In genomic region chr11:112779762-112780161, GRCm38 (mm10) we compare ENCODE assay signal across 8 mouse cellular contexts. TPM values are rescaled to one million over a fixed set of nuclear protein-coding genes. Genes with fewer than 3 reads are reported as not detected.
DNase-seq lines count a peak whose midpoint lies in the region; ATAC-seq and TF ChIP-seq lines count a peak whose summit lies in the region.
"Had no signal": no experiment of that assay in that cellular context is flagged by ENCODE, and none has a peak within 500 bp of the region (broad histone marks: within the 10 kb centered on the region; RNA-seq: fewer than 3 reads in every experiment).

No protein-coding gene starts in this region.

- H3K9me3 ChIP-seq in midbrain, embryonic 14.5 days (ENCODE audit: control insufficient read depth, low read length): no peaks in the 10 kb centered on the region
- H3K9me3 ChIP-seq in midbrain, embryonic 15.5 days: no peaks in the 10 kb centered on the region

- TF ChIP-seq POLR2A in bone marrow macrophage, adult 2 months (IDR thresholded peaks at IDR 0.05; ENCODE audit: borderline replicate concordance, low read depth, low read length): no peak

- H3K36me3 ChIP-seq in midbrain, embryonic 14.5 days (ENCODE audit: control insufficient read depth, insufficient read depth, low read length): no peaks in the 10 kb centered on the region
- H3K36me3 ChIP-seq in midbrain, embryonic 15.5 days (replicated peaks): no peaks in the 10 kb centered on the region

- H3K27me3 ChIP-seq in midbrain, embryonic 14.5 days (ENCODE audit: control insufficient read depth, insufficient read depth, low read length): peaks cover 13% of the 10 kb centered on the region; the same call in 1 of the 2 replicates
- peaks cover 22% of the 10 kb centered on the region for H3K27me3 ChIP-seq in midbrain, embryonic 15.5 days (replicated peaks)

- peak; percentile 81 for DNase-seq in midbrain, embryonic 14.5 days
- DNase-seq in gastrocnemius, postnatal 4 days (ENCODE audit: low spot score in 2 of 2): peak; percentile 48 to 58
- DNase-seq in kidney, postnatal 25 days: peak; percentile 41 to 42
- peak; percentile 71 for DNase-seq in neural tube, embryonic 10.5 days (ENCODE audit: extremely low spot score, low spot score)

- TF ChIP-seq CTCF in bone marrow macrophage, adult 2 months (IDR thresholded peaks at IDR 0.05; ENCODE audit: low read depth, low read length): peak; percentile 23; the same call in 1 of the 2 replicates

- no peak overlapping the region for H3K4me3 ChIP-seq in midbrain, embryonic 14.5 days (replicated peaks; ENCODE audit: low read depth, low read length)
- H3K4me3 ChIP-seq in midbrain, embryonic 15.5 days: no peak overlapping the region
- H3K4me3 ChIP-seq in bone marrow macrophage, adult 2 months (ENCODE audit: insufficient read depth, low read length): no peak overlapping the region

- ATAC-seq in midbrain, embryonic 14.5 days (ENCODE audit: low FRiP score, low TSS enrichment): no peak
- no peak for ATAC-seq in midbrain, embryonic 15.5 days (replicated peaks)
- no peak for ATAC-seq in frontal cortex, adult (ENCODE audit: low TSS enrichment)

- H3K4me2 ChIP-seq in midbrain, embryonic 14.5 days (ENCODE audit: low read length): peak overlapping the region; percentile 97
- H3K4me2 ChIP-seq in midbrain, embryonic 15.5 days: no peak overlapping the region

- peaks cover 23% of the 10 kb centered on the region; the same call in 1 of the 2 replicates for H3K4me1 ChIP-seq in midbrain, embryonic 14.5 days (ENCODE audit: control insufficient read depth, insufficient read depth, low read length)
- peaks cover 43% of the 10 kb centered on the region for H3K4me1 ChIP-seq in midbrain, embryonic 15.5 days
- no peaks in the 10 kb centered on the region for H3K4me1 ChIP-seq in bone marrow macrophage, adult 2 months (ENCODE audit: control insufficient read depth, insufficient read depth, low read length)

- WGBS in midbrain, embryonic 14.5 days: under 1% methylated on average over 10 of the region's 10 CpGs
- 1% methylated on average over 10 of the region's 10 CpGs for WGBS in midbrain, embryonic 15.5 days

- no peak overlapping the region for H3K27ac ChIP-seq in midbrain, embryonic 14.5 days (replicated peaks; ENCODE audit: low read depth, low read length)
- no peak overlapping the region for H3K27ac ChIP-seq in midbrain, embryonic 15.5 days
- no peak overlapping the region for H3K27ac ChIP-seq in bone marrow macrophage, adult 2 months (ENCODE audit: insufficient read depth, low read depth, low read length)
- H3K27ac ChIP-seq: macrophage had no signal

- H3K9ac ChIP-seq in midbrain, embryonic 14.5 days (replicated peaks; ENCODE audit: low read length): no peak overlapping the region
- H3K9ac ChIP-seq in midbrain, embryonic 15.5 days: no peak overlapping the region

RNA-seq across cellular contexts. Expression of gene Sox9, which starts 2.3 kb away (rescaled TPM):
- polyA plus RNA-seq in midbrain, embryonic 14.5 days (2014; fragmentation: Nextera tagmentation; extraction: Ambion mirVana): 45.5 and 62.2 TPM in 2 replicates
- polyA plus RNA-seq in midbrain, embryonic 15.5 days (2015; fragmentation: Nextera tagmentation; extraction: Ambion mirVana): 43.0 and 49.3 TPM in 2 replicates
- not detected in 2 replicates for polyA plus RNA-seq in bone marrow macrophage, adult 2 months (2012; ENCODE audit: insufficient read depth, insufficient read length, missing spikeins)
- total RNA-seq in gastrocnemius, postnatal 4 days (2021): 1 to 10 TPM; 3.1 to 4.0 TPM
- polyA plus RNA-seq: macrophage had no signal

Comparison
In these comparisons a context has a peak if more than half of its experiments do, and no peak if none do; other contexts are left out.
1. RNA of gene Sox9, which starts 2.3 kb away (polyA plus RNA-seq): 45.5 to 62.2 TPM in midbrain, embryonic 14.5 days and 43.0 to 49.3 TPM in midbrain, embryonic 15.5 days; not detected in bone marrow macrophage, adult 2 months; every median in the first group is over 10 times any median in the second.
2. Peak in every context shown above with its lines, with median percentiles within 50 percentile points of each other: DNase-seq.